Mouse (Mus musculus) hindbrain, embryonic 11.5 days (tissue): ENCODE results near the gene Slc38a9. TPM values are rescaled to one million over a fixed set of nuclear protein-coding genes. Genes with fewer than 3 reads are reported as not detected.

Experiments used
- ATAC-seq: fragments of 200-750 bp; cut with Nextera tagmentation; 2 replicates; pipeline ENCODE4 v1.8.0; 2017; ENCODE audit warnings: mild to moderate bottlenecking, moderate TSS enrichment, moderate library complexity; ENCODE audit not compliant: low FRiP score
- DNase-seq: peaks from one replicate; pipeline ENCODE4 v3.0.0-alpha.2; 2015; ENCODE audit warnings: low spot score
- H3K27ac ChIP-seq: fragments of 300-500 bp; sonication (generic); 2 replicates; pipeline ENCODE4 v1.5.1; 2014; ENCODE audit warnings: mild to moderate bottlenecking, low read depth, low read length
- H3K27me3 ChIP-seq: fragments of 300-500 bp; sonication (generic); 2 replicates; pipeline ENCODE4 v1.6.1; 2014; ENCODE audit warnings: mild to moderate bottlenecking, low read length, moderate library complexity, mixed read lengths; ENCODE audit not compliant: control insufficient read depth, insufficient read depth
- H3K36me3 ChIP-seq: fragments of 300-500 bp; sonication (generic); 2 replicates; pipeline ENCODE4 v1.6.1; 2014; ENCODE audit warnings: mild to moderate bottlenecking, low read length, moderate library complexity, mixed read lengths; ENCODE audit not compliant: control insufficient read depth, insufficient read depth
- H3K4me1 ChIP-seq: fragments of 300-500 bp; sonication (generic); replicated peaks from 2 replicates; pipeline ENCODE4 v1.6.1; 2014; ENCODE audit warnings: low read length, mixed read lengths; ENCODE audit not compliant: control insufficient read depth, insufficient read depth
- H3K4me2 ChIP-seq: fragments of 300-500 bp; sonication (generic); replicated peaks from 2 replicates; pipeline ENCODE4 v1.6.1; 2014; ENCODE audit warnings: mild to moderate bottlenecking, low read depth, low read length
- H3K4me3 ChIP-seq: fragments of 300-500 bp; sonication (generic); 2 replicates; pipeline ENCODE4 v1.5.1; 2014; ENCODE audit warnings: low read depth, low read length
- H3K9ac ChIP-seq: fragments of 300-500 bp; sonication (generic); 2 replicates; pipeline ENCODE4 v1.6.1; 2014; ENCODE audit warnings: low read depth, low read length
- H3K9me3 ChIP-seq: fragments of 300-500 bp; sonication (generic); 2 replicates; pipeline ENCODE4 v1.6.1; 2016; ENCODE audit warnings: low read length; ENCODE audit not compliant: control insufficient read depth
- WGBS: fragments of 180-500 bp; shearing (Covaris S2); extraction: QIAGEN DNeasy Blood & Tissue Kit; methylation state at CpG from one replicate; pipeline ENCODE4 v1.1.7; 2014; 5-methylcytosine and 5-hydroxymethylcytosine counted together
- polyA plus RNA-seq: library from polyadenylated mRNA; unstranded; fragments of >200 nt; fragmentation: Nextera tagmentation; extraction: Ambion mirVana; gene quantifications from 2 replicates; pipeline ENCODE4 v1.2.1, GENCODE M21; 2014

The Slc38a9 gene
- polyA plus RNA-seq, 1 experiment from 2014 or later: 25.2 TPM

GRCm38 (mm10) chr13:112775856-112776255 lies 115.3 kb downstream of the Slc38a9 start:
- Histone ChIP-seq H3K9ac (no peak overlapping the region), H3K4me2 (no peak overlapping the region), H3K4me3 (no peak overlapping the region), H3K27me3 (no peaks in the 10 kb centered on the region), H3K27ac (no peak overlapping the region), H3K9me3 (no peaks in the 10 kb centered on the region), H3K36me3 (no peaks in the 10 kb centered on the region), H3K4me1 (no peaks in the 10 kb centered on the region)
- WGBS: 88% methylated on average over 10 of the region's 10 CpGs
- no peak for DNase-seq
- no peak for ATAC-seq

- WGBS: 94% methylated on average over 5 of the region's 5 CpGs
- Histone ChIP-seq H3K4me3 (no peak overlapping the region), H3K27me3 (no peaks in the 10 kb centered on the region), H3K4me2 (no peak overlapping the region), H3K4me1 (no peaks in the 10 kb centered on the region), H3K27ac (no peak overlapping the region), H3K36me3 (no peaks in the 10 kb centered on the region), H3K9ac (no peak overlapping the region), H3K9me3 (no peaks in the 10 kb centered on the region)
- ATAC-seq (no peak), DNase-seq (no peak)
Measured at GRCm38 (mm10) chr13:112778407-112778806, 117.9 kb downstream of the Slc38a9 start.

- H3K4me2 ChIP-seq: no peak overlapping the region
- H3K9ac ChIP-seq: no peak overlapping the region
- DNase-seq: no peak
- 64% methylated on average over 7 of the region's 7 CpGs for WGBS
- ATAC-seq: no peak
- no peaks in the 10 kb centered on the region for H3K27me3 ChIP-seq
- H3K36me3 ChIP-seq: no peaks in the 10 kb centered on the region
- no peak overlapping the region for H3K4me3 ChIP-seq
- no peaks in the 10 kb centered on the region for H3K4me1 ChIP-seq
- H3K27ac ChIP-seq: no peak overlapping the region
- H3K9me3 ChIP-seq: no peaks in the 10 kb centered on the region
Measured at GRCm38 (mm10) chr13:112785305-112785704, 124.8 kb downstream of the Slc38a9 start.

GRCm38 (mm10) chr13:112786142-112786541 lies 125.6 kb downstream of the Slc38a9 start:
- Histone ChIP-seq H3K9me3 (no peaks in the 10 kb centered on the region), H3K4me2 (no peak overlapping the region), H3K4me1 (no peaks in the 10 kb centered on the region), H3K27ac (no peak overlapping the region), H3K4me3 (no peak overlapping the region), H3K36me3 (no peaks in the 10 kb centered on the region), H3K27me3 (no peaks in the 10 kb centered on the region), H3K9ac (no peak overlapping the region)
- no peak for DNase-seq
- no peak for ATAC-seq
- 49% methylated on average over 3 of the region's 3 CpGs for WGBS

- DNase-seq: no peak
- no peaks in the 10 kb centered on the region for H3K4me1 ChIP-seq
- no peaks in the 10 kb centered on the region for H3K9me3 ChIP-seq
- 84% methylated on average over 10 of the region's 10 CpGs for WGBS
- H3K27me3 ChIP-seq: no peaks in the 10 kb centered on the region
- no peaks in the 10 kb centered on the region for H3K36me3 ChIP-seq
- no peak for ATAC-seq
- no peak overlapping the region for H3K9ac ChIP-seq
- no peak overlapping the region for H3K27ac ChIP-seq
- H3K4me3 ChIP-seq: no peak overlapping the region
- H3K4me2 ChIP-seq: no peak overlapping the region
Measured at GRCm38 (mm10) chr13:112786942-112787533, 126.5 kb downstream of the Slc38a9 start.

Other genes starting within 250 kb of the Slc38a9 start
- gene Il6st, start 196.7 kb upstream of the Slc38a9 start, polyA plus RNA-seq: 27.0 and 28.4 TPM in 2 replicates
- not detected in 2 replicates for gene Il31ra, start 66.4 kb upstream of the Slc38a9 start, polyA plus RNA-seq
- gene Ddx4, start 8.3 kb upstream of the Slc38a9 start, polyA plus RNA-seq: 0.83 and 0.88 TPM in 2 replicates
- gene Plpp1, start 140.0 kb downstream of the Slc38a9 start, polyA plus RNA-seq: 22.1 and 24.0 TPM in 2 replicates